Mouse (Mus musculus): ENCODE results near the gene Itgb1.

Itgb1 gene

GRCm38 (mm10) chr8:128675848-128676629 is 9.4 kb upstream of the Itgb1 start:
- ChIA-PET CTCF (no interaction called here), POLR2A (no interaction called here)

- CTCF ChIA-PET = no interaction called here
- POLR2A ChIA-PET = interaction anchor here in 1 of 4 experiments (0.5 kb wide), 1 partner anchor 28 kb away, joined by 3 read pairs; no protein-coding TSS in a partner anchor
Observed at GRCm38 (mm10) chr8:128679909-128680308, 5.5 kb upstream of the Itgb1 start.

GRCm38 (mm10) chr8:128680548-128681325 is 4.7 kb upstream of the Itgb1 start:
- CTCF ChIA-PET = no interaction called here
- POLR2A ChIA-PET = no interaction called here

- CTCF ChIA-PET = interaction anchor here in 1 of 4 experiments (0.7 kb wide), 1 partner anchor 28 kb away, joined by 3 read pairs; no protein-coding TSS in a partner anchor
Observed at GRCm38 (mm10) chr8:128681970-128682369, 3.5 kb upstream of the Itgb1 start.

GRCm38 (mm10) chr8:128684609-128685506 is 596 bp upstream of the Itgb1 start:
- POLR2A ChIA-PET = interaction anchor here (0.6 to 4.9 kb wide), 55 partner anchors 9 to 1873 kb away, joined by 3 to 43 read pairs (median 4); partner anchors contain the start of genes 2610044O15Rik8 (in 2 of the 4) and Rbm34 (in 1 of the 4)
- CTCF ChIA-PET = interaction anchor here in 3 of 4 experiments (0.5 to 1.4 kb wide), 6 partner anchors 24 to 1627 kb away, joined by 3 to 7 read pairs (median 4); no protein-coding TSS in a partner anchor

More at GRCm38 (mm10) chr8:128681970-128682369, 3.5 kb upstream of the Itgb1 start:
- POLR2A ChIA-PET = interaction anchor here in 1 of 4 experiments (1.1 kb wide), 1 partner anchor 10 kb away, joined by 3 read pairs; no protein-coding TSS in a partner anchor

GRCm38 (mm10) chr8:128686429-128686990 is 1.1 kb downstream of the Itgb1 start:
- ChIA-PET POLR2A (interaction anchor here in 3 of 4 experiments (1.4 to 4.9 kb wide), 11 partner anchors 8 to 1715 kb away, joined by 4 to 41 read pairs (median 8); partner anchors contain the start of genes 2610044O15Rik8 (in 1 of the 3) and Rbm34 (in 1 of the 3)), CTCF (no interaction called here)

- ChIA-PET POLR2A (no interaction called here), CTCF (no interaction called here)
Observed at GRCm38 (mm10) chr8:128688679-128689078, 3.2 kb downstream of the Itgb1 start.

GRCm38 (mm10) chr8:128690056-128690455 is 4.6 kb downstream of the Itgb1 start:
- ChIA-PET CTCF (no interaction called here), POLR2A (interaction anchor here in 1 of 4 experiments (1.6 kb wide), 1 partner anchor 23 kb away, joined by 3 read pairs; no protein-coding TSS in a partner anchor)

- CTCF ChIA-PET = no interaction called here
Observed at GRCm38 (mm10) chr8:128696701-128697397, 11.4 kb downstream of the Itgb1 start.

GRCm38 (mm10) chr8:128697945-128698344 is 12.5 kb downstream of the Itgb1 start:
- ChIA-PET POLR2A (interaction anchor here in 2 of 4 experiments (3.6 to 5.3 kb wide), 2 partner anchors 12 to 13 kb away, joined by 14 to 41 read pairs; partner anchors contain the start of gene Itgb1 (in 2 of the 2)), CTCF (no interaction called here)

More at GRCm38 (mm10) chr8:128696701-128697397, 11.4 kb downstream of the Itgb1 start:
- POLR2A ChIA-PET = interaction anchor here in 2 of 4 experiments (1.8 to 4.6 kb wide), 3 partner anchors 11 to 12 kb away, joined by 6 to 43 read pairs (median 9); partner anchors contain the start of gene Itgb1 (in 2 of the 2)

- POLR2A ChIA-PET = interaction anchor here in 2 of 4 experiments (0.8 to 1.1 kb wide), 2 partner anchors 19 kb away, joined by 4 to 5 read pairs; partner anchors contain the start of gene Itgb1 (in 2 of the 2)
Observed at GRCm38 (mm10) chr8:128704376-128704775, 18.9 kb downstream of the Itgb1 start.

GRCm38 (mm10) chr8:128704836-128705235 is 19.4 kb downstream of the Itgb1 start:
- ChIA-PET CTCF (no interaction called here), POLR2A (interaction anchor here in 2 of 4 experiments (0.8 to 2.1 kb wide), 4 partner anchors 15 to 20 kb away, joined by 4 to 5 read pairs (median 5); partner anchors contain the start of gene Itgb1 (in 2 of the 2))

More at GRCm38 (mm10) chr8:128704376-128704775, 18.9 kb downstream of the Itgb1 start:
- CTCF ChIA-PET = no interaction called here

- ChIA-PET CTCF (interaction anchor here in 3 of 4 experiments (0.6 to 1.8 kb wide), 6 partner anchors 25 to 57 kb away, joined by 3 to 12 read pairs (median 4); no protein-coding TSS in a partner anchor), POLR2A (interaction anchor here in 1 of 4 experiments (2.5 kb wide), 1 partner anchor 25 kb away, joined by 16 read pairs; the partner anchor contains the start of gene Itgb1)
Observed at GRCm38 (mm10) chr8:128709261-128709660, 23.8 kb downstream of the Itgb1 start.

GRCm38 (mm10) chr8:128716184-128716583 is 30.7 kb downstream of the Itgb1 start:
- POLR2A ChIA-PET = interaction anchor here in 1 of 4 experiments (0.8 kb wide), 1 partner anchor 30 kb away, joined by 3 read pairs; the partner anchor contains the start of gene Itgb1

GRCm38 (mm10) chr8:128724819-128725218 is 39.4 kb downstream of the Itgb1 start:
- ChIA-PET CTCF (no interaction called here), POLR2A (interaction anchor here in 1 of 4 experiments (2.2 kb wide), 1 partner anchor 40 kb away, joined by 9 read pairs; the partner anchor contains the start of gene Itgb1)

More at GRCm38 (mm10) chr8:128716184-128716583, 30.7 kb downstream of the Itgb1 start:
- CTCF ChIA-PET = no interaction called here

GRCm38 (mm10) chr8:128727213-128727612 is 41.8 kb downstream of the Itgb1 start:
- ChIA-PET CTCF (no interaction called here), POLR2A (interaction anchor here in 1 of 4 experiments (2.2 kb wide), 1 partner anchor 43 kb away, joined by 9 read pairs; the partner anchor contains the start of gene Itgb1)

GRCm38 (mm10) chr8:128732254-128732653 is 46.8 kb downstream of the Itgb1 start:
- POLR2A ChIA-PET = interaction anchor here in 3 of 4 experiments (0.6 to 1.4 kb wide), 3 partner anchors 47 to 1511 kb away, joined by 3 read pairs; no protein-coding TSS in a partner anchor
- CTCF ChIA-PET = interaction anchor here in 1 of 4 experiments (1.0 kb wide), 1 partner anchor 80 kb away, joined by 4 read pairs; no protein-coding TSS in a partner anchor
